Mouse (Mus musculus) bone marrow, adult 2 months (tissue): ENCODE data around the gene Auts2.

ENCODE experiments used
- CTCF ChIP-seq: fragments of 200-500 bp; IDR thresholded peaks from 2 replicates; pipeline ENCODE4 v1.5.1; 2011; ENCODE audit warnings: low read length, control low read depth; ENCODE audit not compliant: control insufficient read depth, insufficient read depth
- POLR2A ChIP-seq: fragments of 200-500 bp; IDR thresholded peaks from 2 replicates; pipeline ENCODE4 v1.6.1; 2011; ENCODE audit warnings: low read depth, mild to moderate bottlenecking, control low read depth, low read length, borderline replicate concordance; ENCODE audit not compliant: control insufficient read depth

GRCm38 (mm10) chr5:131459549-131459948 lies 1083.6 kb downstream of the Auts2 start:
- TF ChIP-seq CTCF (no peak), POLR2A (no peak)
